Comparison of ENCODE assay signal across 40 mouse cellular contexts in genomic region chr9:109807898-109808297, GRCm38 (mm10). TPM values are rescaled to one million over a fixed set of nuclear protein-coding genes. Genes with fewer than 3 reads are reported as not detected.
"Had no signal": no experiment of that assay in that cellular context is flagged by ENCODE, and none has a peak within 500 bp of the region (broad histone marks: within the 10 kb centered on the region; RNA-seq: fewer than 3 reads in every experiment).

No protein-coding gene starts in this region.

- DNase-seq: forebrain, postnatal 0 days; gastrocnemius, postnatal 14 days; gastrocnemius, postnatal 36 days; heart, adult 18-20 months; heart, postnatal 10 days; heart, postnatal 4 days; kidney, adult 8-10 months; kidney, postnatal 10 days; kidney, postnatal 36 days; layer of hippocampus, adult 9-11 months; layer of hippocampus, postnatal 36 days; left cerebral cortex, postnatal 4 days; liver, embryonic 13.5 days had no signal

- H3K4me1 ChIP-seq: heart, embryonic 10.5 days; heart, embryonic 12.5 days; hindbrain, embryonic 13.5 days; hindbrain, embryonic 15.5 days; limb, embryonic 13.5 days; limb, embryonic 15.5 days; liver, embryonic 13.5 days; liver, embryonic 15.5 days had no signal

- H3K27ac ChIP-seq: heart, embryonic 10.5 days; hindbrain, embryonic 13.5 days; hindbrain, embryonic 15.5 days; hindbrain, postnatal 0 days; limb, embryonic 13.5 days; limb, embryonic 15.5 days; liver, embryonic 13.5 days; liver, embryonic 15.5 days had no signal

- H3K9ac ChIP-seq: forebrain, postnatal 0 days; heart, embryonic 12.5 days; hindbrain, embryonic 13.5 days; hindbrain, embryonic 15.5 days; limb, embryonic 13.5 days; limb, embryonic 15.5 days; liver, embryonic 13.5 days; liver, embryonic 15.5 days had no signal

- H3K9me3 ChIP-seq: heart, embryonic 10.5 days; heart, embryonic 12.5 days; hindbrain, embryonic 13.5 days; hindbrain, embryonic 15.5 days; limb, embryonic 13.5 days; limb, embryonic 15.5 days; liver, embryonic 13.5 days; liver, embryonic 15.5 days had no signal

- H3K27me3 ChIP-seq: heart, embryonic 12.5 days; hindbrain, embryonic 13.5 days; hindbrain, embryonic 15.5 days; limb, embryonic 13.5 days; limb, embryonic 15.5 days; liver, embryonic 13.5 days; liver, embryonic 15.5 days had no signal

- ATAC-seq: forebrain, postnatal 0 days; hindbrain, postnatal 0 days; intestine, embryonic 16.5 days had no signal

- H3K4me3 ChIP-seq: heart, embryonic 10.5 days; heart, embryonic 12.5 days; hindbrain, embryonic 13.5 days; hindbrain, embryonic 15.5 days; limb, embryonic 13.5 days; limb, embryonic 15.5 days; liver, embryonic 13.5 days; liver, embryonic 15.5 days had no signal

- H3K4me2 ChIP-seq: heart, embryonic 12.5 days; hindbrain, embryonic 13.5 days; hindbrain, embryonic 15.5 days; limb, embryonic 13.5 days; limb, embryonic 15.5 days; liver, embryonic 11.5 days; liver, embryonic 13.5 days; liver, embryonic 15.5 days had no signal

- H3K36me3 ChIP-seq: heart, embryonic 10.5 days; heart, embryonic 12.5 days; hindbrain, embryonic 13.5 days; hindbrain, embryonic 15.5 days; limb, embryonic 13.5 days; limb, embryonic 15.5 days; liver, embryonic 13.5 days; liver, embryonic 15.5 days had no signal

RNA-seq across cellular contexts. Expression of gene Spink8, which starts 4.2 kb away (rescaled TPM):
- total RNA-seq: forebrain, postnatal 0 days; gastrocnemius, adult 18-20 months; gastrocnemius, adult 8-10 months; gastrocnemius, postnatal 14 days; gastrocnemius, postnatal 36 days; heart, adult 18-20 months; heart, adult 8-10 months; heart, postnatal 10 days; heart, postnatal 25 days; heart, postnatal 4 days; hindbrain, postnatal 0 days; left cerebral cortex, postnatal 4 days had no signal
- polyA plus RNA-seq: heart, embryonic 10.5 days; heart, embryonic 12.5 days; heart, embryonic 14.5 days; heart, embryonic 16.5 days; hindbrain, embryonic 11.5 days; hindbrain, embryonic 13.5 days; hindbrain, postnatal 0 days; intestine, embryonic 14.5 days; large intestine, adult 2 months; limb, embryonic 11.5 days; liver, embryonic 11.5 days; liver, embryonic 13.5 days; liver, embryonic 15.5 days had no signal

RNA-seq across cellular contexts. Expression of gene Fbxw27, which starts 17.4 kb away (rescaled TPM):
- total RNA-seq: forebrain, postnatal 0 days; gastrocnemius, adult 18-20 months; gastrocnemius, adult 8-10 months; gastrocnemius, postnatal 14 days; gastrocnemius, postnatal 36 days; heart, adult 18-20 months; heart, adult 8-10 months; heart, postnatal 10 days; heart, postnatal 25 days; heart, postnatal 4 days; hindbrain, postnatal 0 days; layer of hippocampus, adult 18-20 months; layer of hippocampus, adult 8-10 months; layer of hippocampus, postnatal 14 days; layer of hippocampus, postnatal 36 days; left cerebral cortex, adult 18-20 months; left cerebral cortex, adult 8-10 months; left cerebral cortex, postnatal 10 days; left cerebral cortex, postnatal 25 days; left cerebral cortex, postnatal 4 days had no signal
- polyA plus RNA-seq: forebrain, postnatal 0 days; heart, embryonic 10.5 days; heart, embryonic 12.5 days; heart, embryonic 14.5 days; heart, embryonic 16.5 days; hindbrain, embryonic 11.5 days; hindbrain, embryonic 13.5 days; hindbrain, embryonic 15.5 days; hindbrain, postnatal 0 days; intestine, embryonic 14.5 days; intestine, embryonic 16.5 days; large intestine, adult 2 months; limb, embryonic 11.5 days; limb, embryonic 13.5 days; limb, embryonic 15.5 days; liver, embryonic 11.5 days; liver, embryonic 13.5 days; liver, embryonic 15.5 days had no signal

RNA-seq across cellular contexts. Expression of gene Camp, which starts 41.5 kb away (rescaled TPM):
- total RNA-seq: forebrain, postnatal 0 days; gastrocnemius, adult 18-20 months; gastrocnemius, adult 8-10 months; gastrocnemius, postnatal 14 days; gastrocnemius, postnatal 36 days; heart, adult 18-20 months; heart, postnatal 25 days; layer of hippocampus, adult 18-20 months; layer of hippocampus, adult 8-10 months; layer of hippocampus, postnatal 14 days; layer of hippocampus, postnatal 36 days; left cerebral cortex, adult 8-10 months; left cerebral cortex, postnatal 10 days; left cerebral cortex, postnatal 25 days; left cerebral cortex, postnatal 4 days had no signal
- polyA plus RNA-seq: heart, embryonic 10.5 days had no signal
